Mouse (Mus musculus) neural tube, embryonic 11.5 days (tissue): ENCODE results near the gene Cdc42bpa. TPM values are rescaled to one million over a fixed set of nuclear protein-coding genes. Genes with fewer than 3 reads are reported as not detected.
A peak's percentile ranks its signal among the peaks of the same experiment; 100 is the strongest.

ENCODE experiments used
- ATAC-seq: fragments of 200-750 bp; cut with Nextera tagmentation; 2 replicates; pipeline ENCODE4 v1.8.0; 2017; ENCODE audit warnings: moderate number of reproducible peaks, mild to moderate bottlenecking, moderate TSS enrichment, moderate library complexity; ENCODE audit not compliant: insufficient read depth, low FRiP score, low TSS enrichment
- DNase-seq: peaks from one replicate; pipeline ENCODE4 v3.0.0-alpha.2; 2015; ENCODE audit warnings: low spot score
- H3K27ac ChIP-seq: fragments of 300-500 bp; sonication (generic); 2 replicates; pipeline ENCODE4 v1.5.1; 2014; ENCODE audit warnings: low read depth, mild to moderate bottlenecking, low read length
- H3K27me3 ChIP-seq: fragments of 300-500 bp; sonication (generic); 2 replicates; pipeline ENCODE4 v1.6.1; 2014; ENCODE audit warnings: mild to moderate bottlenecking, low read length, mixed read lengths; ENCODE audit not compliant: control insufficient read depth, insufficient read depth
- H3K36me3 ChIP-seq: fragments of 300-500 bp; sonication (generic); 2 replicates; pipeline ENCODE4 v1.6.1; 2014; ENCODE audit warnings: mild to moderate bottlenecking, low read length, moderate library complexity, mixed read lengths; ENCODE audit not compliant: control insufficient read depth, insufficient read depth
- H3K4me1 ChIP-seq: fragments of 300-500 bp; sonication (generic); 2 replicates; pipeline ENCODE4 v1.6.1; 2014; ENCODE audit warnings: low read length, mixed read lengths; ENCODE audit not compliant: control insufficient read depth, insufficient read depth
- H3K4me2 ChIP-seq: fragments of 300-500 bp; sonication (generic); 2 replicates; pipeline ENCODE4 v1.6.1; 2014; ENCODE audit warnings: low read depth, mild to moderate bottlenecking, moderate library complexity
- H3K4me3 ChIP-seq: fragments of 300-500 bp; sonication (generic); 2 replicates; pipeline ENCODE4 v1.5.1; 2014; ENCODE audit warnings: low read depth, low read length
- H3K9ac ChIP-seq: fragments of 300-500 bp; sonication (generic); 2 replicates; pipeline ENCODE4 v1.6.1; 2014; ENCODE audit warnings: mild to moderate bottlenecking, low read length
- H3K9me3 ChIP-seq: fragments of 300-500 bp; sonication (generic); 2 replicates; pipeline ENCODE4 v1.6.1; 2016; ENCODE audit warnings: low read length; ENCODE audit not compliant: control insufficient read depth
- WGBS: fragments of 180-500 bp; shearing (Covaris S2); extraction: QIAGEN DNeasy Blood & Tissue Kit; methylation state at CpG from one replicate; pipeline ENCODE4 v1.1.7; 2014; 5-methylcytosine and 5-hydroxymethylcytosine counted together
- polyA plus RNA-seq: library from polyadenylated mRNA; unstranded; fragments of >200 nt; fragmentation: Nextera tagmentation; extraction: Ambion mirVana; gene quantifications from 2 replicates; pipeline ENCODE4 v1.2.1, GENCODE M21; 2014

Cdc42bpa gene
- 12.8 and 15.5 TPM in 2 replicates for polyA plus RNA-seq

DNA sequence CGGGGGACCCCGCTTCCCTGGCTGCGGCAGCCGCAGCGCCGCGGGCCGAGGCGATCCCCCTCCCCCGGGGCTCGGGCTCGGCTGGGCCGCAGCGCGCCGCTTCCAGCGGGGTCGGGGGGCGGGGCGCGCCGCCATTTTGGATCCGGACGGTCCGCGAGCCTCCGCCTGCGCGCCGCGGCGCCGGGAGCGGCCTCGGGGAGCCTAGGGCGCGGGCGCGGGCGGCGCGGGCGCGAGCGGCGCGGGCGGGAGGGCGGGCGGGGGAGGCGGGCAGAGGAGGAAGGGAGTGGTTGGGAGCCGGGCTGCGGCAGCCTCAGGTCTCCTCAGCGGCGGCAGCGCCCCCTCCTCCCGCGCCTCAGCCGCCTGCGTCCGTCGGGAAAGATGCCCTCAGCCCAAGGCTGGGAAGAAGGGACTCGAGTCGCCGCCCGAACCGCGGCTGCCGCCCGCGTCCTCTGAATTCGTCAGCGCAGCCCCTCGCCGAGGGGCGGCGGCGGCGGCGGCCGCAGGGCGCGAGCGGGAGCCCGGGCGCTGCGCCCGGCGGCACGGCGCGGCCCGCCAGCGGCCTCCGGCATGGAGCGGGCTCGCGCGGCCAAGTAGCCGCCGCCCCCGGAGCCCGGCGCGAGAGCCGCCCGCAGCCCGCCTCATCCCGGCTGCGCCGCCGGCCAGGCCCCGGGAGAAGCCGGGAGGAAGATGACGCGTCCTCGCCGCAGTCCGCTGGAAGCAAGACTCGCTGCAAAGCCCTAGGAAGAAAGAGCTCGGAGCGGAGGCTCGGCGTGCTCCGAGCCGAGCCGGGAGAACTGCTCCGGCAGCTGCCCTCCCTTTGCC, at the start of gene Cdc42bpa:
Gene Cdc42bpa, plus strand, starts transcription at position 752 of the 822 bp plus-strand sequence.
- H3K9ac ChIP-seq, result peak within 1 kb of the TSS; percentile 86
- peak within 1 kb of the TSS; percentile 77 for H3K4me3 ChIP-seq
- DNase-seq (peak; percentile 90), ATAC-seq (peak; percentile 93)
- H3K27ac ChIP-seq, result peak within 1 kb of the TSS; percentile 93
- H3K9me3 ChIP-seq, result no peaks in the 10 kb centered on the region
- H3K4me2 ChIP-seq, result peak within 1 kb of the TSS; percentile 61
- WGBS, result under 1% methylated on average over 52 of the region's 128 CpGs
- H3K4me1 ChIP-seq, result peaks cover 12% of the 10 kb centered on the region
- no peaks in the 10 kb centered on the region for H3K27me3 ChIP-seq
- H3K36me3 ChIP-seq, result no peaks in the 10 kb centered on the region

DNA sequence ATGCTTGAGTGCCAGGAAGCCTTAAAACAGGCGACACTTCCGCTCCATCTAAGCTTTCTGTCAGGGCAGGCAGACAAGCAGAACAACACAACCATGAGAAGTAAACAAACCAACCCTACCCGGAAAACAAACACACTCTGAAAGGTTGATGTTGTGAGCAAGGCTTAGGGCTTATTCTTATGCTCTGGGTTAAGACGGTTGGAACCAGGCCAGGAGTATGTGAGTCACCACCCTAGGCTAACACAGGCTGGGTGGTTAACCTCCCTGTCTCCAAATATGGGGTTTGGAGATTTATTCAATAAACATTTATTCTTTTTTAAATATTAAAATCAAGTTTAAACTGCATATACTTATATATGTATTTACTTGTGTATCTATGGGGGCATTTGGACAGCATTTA, 46.8 kb upstream of the Cdc42bpa start:
- no peaks in the 10 kb centered on the region for H3K9me3 ChIP-seq
- H3K36me3 ChIP-seq, result no peaks in the 10 kb centered on the region

DNA sequence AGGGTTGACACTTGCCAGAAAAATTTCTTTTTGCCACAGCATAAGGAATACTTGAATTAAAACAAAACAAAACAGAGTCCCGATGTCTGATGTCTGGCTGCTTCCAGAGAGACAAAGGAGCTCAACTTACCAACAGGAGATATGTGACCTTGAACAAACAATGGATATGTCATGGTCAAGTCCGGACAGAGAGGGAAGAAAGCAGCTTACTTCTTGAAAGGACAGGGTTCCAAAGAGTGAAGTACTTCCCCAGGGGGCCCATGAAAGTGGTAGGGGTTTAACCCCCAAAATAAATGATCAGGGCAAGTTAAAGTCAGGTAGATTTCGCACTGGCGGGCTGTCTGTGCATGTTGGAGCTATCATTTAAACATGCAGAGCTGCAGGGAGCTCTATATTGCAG, 43.2 kb upstream of the Cdc42bpa start:
- H3K4me2 ChIP-seq, result no peak overlapping the region
- DNase-seq (no peak), ATAC-seq (no peak)
- H3K27me3 ChIP-seq, result no peaks in the 10 kb centered on the region
- H3K9me3 ChIP-seq, result no peaks in the 10 kb centered on the region
- H3K36me3 ChIP-seq, result no peaks in the 10 kb centered on the region
- no peak overlapping the region for H3K27ac ChIP-seq
- WGBS, result 64% methylated on average over 4 of the region's 4 CpGs
- H3K9ac ChIP-seq, result no peak overlapping the region
- H3K4me1 ChIP-seq, result no peaks in the 10 kb centered on the region
- no peak overlapping the region for H3K4me3 ChIP-seq

More for the DNA sequence above, 46.8 kb upstream of the Cdc42bpa start:
- DNase-seq, result no peak
- Histone ChIP-seq H3K4me2 (no peak overlapping the region), H3K9ac (no peak overlapping the region), H3K27ac (no peak overlapping the region), H3K4me3 (no peak overlapping the region), H3K27me3 (no peaks in the 10 kb centered on the region), H3K4me1 (no peaks in the 10 kb centered on the region)
- 87% methylated on average over 4 of the region's 4 CpGs for WGBS
- ATAC-seq, result no peak

DNA sequence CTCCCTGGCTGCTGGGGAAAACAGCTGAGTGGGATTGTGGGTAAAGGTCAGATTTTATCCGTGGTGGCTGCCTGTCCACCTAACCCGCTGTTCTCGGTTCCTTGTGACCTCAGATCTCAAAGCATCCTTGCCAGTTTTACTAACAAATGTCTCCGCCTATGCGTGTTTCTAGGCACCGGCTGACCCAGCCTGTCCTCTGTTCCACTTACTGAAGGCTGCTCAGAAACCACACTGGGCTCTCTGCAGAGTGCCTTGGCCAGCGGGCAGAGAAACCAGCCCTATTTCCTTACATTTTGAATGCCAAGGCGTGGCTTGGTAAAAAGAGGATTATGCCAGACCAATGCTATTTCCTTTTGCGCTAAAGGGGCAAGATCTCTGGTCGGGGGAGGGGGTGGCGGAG, 42.8 kb upstream of the Cdc42bpa start:
- H3K4me2 ChIP-seq, result no peak overlapping the region
- WGBS, result 91% methylated on average over 11 of the region's 11 CpGs
- no peaks in the 10 kb centered on the region for H3K9me3 ChIP-seq
- no peak overlapping the region for H3K9ac ChIP-seq
- H3K4me3 ChIP-seq, result no peak overlapping the region
- H3K27me3 ChIP-seq, result no peaks in the 10 kb centered on the region
- ATAC-seq (no peak), DNase-seq (no peak)
- no peaks in the 10 kb centered on the region for H3K4me1 ChIP-seq
- H3K36me3 ChIP-seq, result no peaks in the 10 kb centered on the region
- H3K27ac ChIP-seq, result no peak overlapping the region

DNA sequence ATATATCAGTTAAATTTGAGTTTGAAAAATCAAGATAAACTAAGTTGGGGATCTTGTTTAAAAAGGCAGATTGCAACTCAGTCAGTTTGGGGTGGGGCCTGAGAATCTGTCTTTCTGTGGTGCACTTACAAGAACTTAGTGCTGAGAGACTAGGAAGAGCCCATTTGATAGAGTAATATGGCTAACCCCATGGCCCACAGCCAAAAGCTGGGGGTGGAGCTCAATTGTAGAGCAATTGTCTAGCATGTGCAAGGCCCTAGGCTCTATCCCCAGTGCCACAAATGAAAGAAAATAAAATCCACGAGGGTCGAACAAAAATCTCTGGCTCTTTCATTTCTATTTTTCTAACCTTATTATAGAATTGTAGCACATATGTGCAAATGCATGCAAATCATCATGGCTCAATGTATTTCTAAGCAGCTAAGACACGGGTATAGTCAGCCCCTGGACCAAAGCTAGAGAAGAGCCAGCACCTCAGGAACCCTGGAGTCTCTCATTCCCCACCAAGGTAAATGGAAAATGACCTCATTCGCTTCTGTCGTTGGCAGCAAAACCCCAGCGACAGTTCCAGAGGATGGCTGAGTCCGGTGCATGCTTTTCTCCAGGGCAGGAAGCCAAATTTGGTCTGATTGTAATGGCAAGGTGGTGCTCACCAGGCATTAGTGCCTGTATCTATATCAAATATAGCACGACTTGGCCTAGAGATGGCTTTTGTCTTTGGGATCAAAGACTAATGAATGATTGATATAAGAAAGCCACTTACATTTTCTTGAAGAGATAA, 40.4 kb upstream of the Cdc42bpa start:
- Histone ChIP-seq H3K4me3 (no peak overlapping the region), H3K4me2 (no peak overlapping the region), H3K4me1 (no peaks in the 10 kb centered on the region), H3K36me3 (no peaks in the 10 kb centered on the region), H3K27ac (no peak overlapping the region), H3K9ac (no peak overlapping the region), H3K27me3 (no peaks in the 10 kb centered on the region), H3K9me3 (no peaks in the 10 kb centered on the region)
- 91% methylated on average over 8 of the region's 8 CpGs for WGBS
- no peak for DNase-seq
- ATAC-seq, result no peak

DNA sequence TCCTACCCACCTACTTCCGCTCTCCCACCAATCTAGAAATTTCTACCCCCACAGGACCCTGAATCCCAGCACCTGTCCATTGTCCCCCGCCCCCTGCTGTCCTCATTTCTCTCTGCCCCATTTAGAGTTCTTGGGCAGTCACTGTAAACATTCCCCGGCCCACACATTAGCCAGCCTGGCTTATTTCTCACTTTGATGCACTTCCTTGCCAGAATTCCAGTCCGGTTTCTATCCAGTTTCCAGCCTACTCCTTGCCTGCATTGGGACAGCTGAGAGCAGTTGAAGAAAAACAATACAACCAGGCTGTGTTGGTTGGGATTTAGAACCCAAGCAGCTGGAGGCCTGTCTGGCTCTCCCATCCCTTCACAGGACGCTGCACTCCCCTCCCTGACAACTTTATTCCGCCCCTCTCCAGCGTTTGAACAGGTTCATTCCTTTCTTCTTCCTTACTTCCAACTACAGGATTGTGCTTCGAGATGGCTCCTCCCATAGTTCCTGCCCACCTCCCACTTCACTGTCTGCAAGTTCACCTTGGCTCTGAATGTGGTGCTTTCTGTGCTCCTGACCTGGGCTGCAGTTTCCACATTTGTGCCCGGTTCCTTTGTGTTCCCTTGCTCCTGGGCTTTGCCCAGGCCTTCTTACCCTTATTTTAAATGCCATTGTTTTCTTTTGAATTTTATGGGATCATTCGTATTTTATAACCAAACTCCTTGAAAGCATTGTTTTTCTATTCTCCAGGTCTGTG, 36.4 kb upstream of the Cdc42bpa start:
- no peak for DNase-seq
- Histone ChIP-seq H3K27me3 (no peaks in the 10 kb centered on the region), H3K27ac (no peak overlapping the region), H3K4me1 (no peaks in the 10 kb centered on the region), H3K9me3 (no peaks in the 10 kb centered on the region), H3K4me2 (no peak overlapping the region), H3K9ac (no peak overlapping the region; the same call in 1 of the 2 replicates), H3K36me3 (no peaks in the 10 kb centered on the region), H3K4me3 (no peak overlapping the region)
- WGBS, result 69% methylated on average over 10 of the region's 10 CpGs
- ATAC-seq, result no peak

DNA sequence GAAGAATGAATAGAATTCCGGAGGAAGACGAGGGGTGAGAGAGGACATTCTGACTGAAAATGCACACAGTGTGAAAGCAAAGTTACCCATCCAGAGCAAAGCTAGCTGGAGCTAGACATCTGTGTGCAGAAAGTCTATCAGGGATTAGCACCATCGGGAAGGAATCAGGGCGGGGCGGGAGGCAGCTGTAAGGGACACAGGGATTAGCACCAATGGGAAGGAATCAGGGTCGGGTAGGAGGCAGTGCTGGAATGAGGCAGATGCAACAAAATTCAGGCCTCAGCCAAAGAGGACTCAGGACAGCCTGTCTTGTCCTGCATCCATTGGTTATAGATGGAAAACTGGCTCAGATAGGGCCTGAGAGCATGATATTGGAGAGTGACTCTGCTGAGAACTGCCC, 34.0 kb upstream of the Cdc42bpa start:
- no peaks in the 10 kb centered on the region for H3K36me3 ChIP-seq
- H3K4me1 ChIP-seq, result no peaks in the 10 kb centered on the region
- no peak overlapping the region for H3K27ac ChIP-seq
- ATAC-seq (no peak), DNase-seq (no peak)
- WGBS, result 89% methylated on average over 6 of the region's 6 CpGs
- no peaks in the 10 kb centered on the region for H3K9me3 ChIP-seq
- H3K4me3 ChIP-seq, result no peak overlapping the region
- H3K9ac ChIP-seq, result no peak overlapping the region
- no peak overlapping the region for H3K4me2 ChIP-seq
- H3K27me3 ChIP-seq, result no peaks in the 10 kb centered on the region

DNA sequence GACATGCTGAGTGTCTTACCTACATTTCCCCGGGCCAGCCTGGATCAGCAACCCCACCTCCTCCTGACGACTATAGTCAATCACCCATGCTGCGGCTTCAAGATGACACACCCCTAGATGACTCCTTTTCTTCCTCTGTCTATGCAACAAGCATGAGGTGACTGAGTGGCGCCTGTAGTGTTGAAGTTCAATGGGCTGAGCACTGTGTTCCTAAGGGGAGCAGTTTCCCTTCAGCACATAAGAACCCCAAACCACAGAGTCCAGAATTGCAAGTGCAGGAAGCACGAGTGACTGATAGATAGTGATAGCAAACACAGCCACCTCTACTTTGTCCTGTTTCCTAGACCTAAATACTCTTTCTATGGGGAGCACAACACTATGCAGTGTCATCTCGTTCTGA, 33.2 kb upstream of the Cdc42bpa start:
- no peaks in the 10 kb centered on the region for H3K4me1 ChIP-seq
- WGBS, result 84% methylated on average over 6 of the region's 6 CpGs
- ATAC-seq, result no peak
- no peaks in the 10 kb centered on the region for H3K9me3 ChIP-seq
- no peaks in the 10 kb centered on the region for H3K36me3 ChIP-seq
- H3K9ac ChIP-seq, result no peak overlapping the region
- H3K27ac ChIP-seq, result no peak overlapping the region
- DNase-seq, result no peak
- no peaks in the 10 kb centered on the region for H3K27me3 ChIP-seq
- H3K4me3 ChIP-seq, result no peak overlapping the region
- H3K4me2 ChIP-seq, result no peak overlapping the region
